Mouse (Mus musculus) megakaryocyte progenitor cell, adult 5-6 weeks (primary cell): ENCODE data around the gene Syt11. TPM values are rescaled to one million over a fixed set of nuclear protein-coding genes. Genes with fewer than 3 reads are reported as not detected.
A peak's percentile ranks its signal among the peaks of the same experiment; 100 is the strongest.
"Not testable (repeated sequence)": the region's sequence is repeated elsewhere in the genome, so short reads cannot be mapped to it uniquely, and the experiment has no call there.

Source experiments
- ATAC-seq: replicated peaks from 2 replicates; pipeline ENCODE4 v1.8.0; 2016; ENCODE audit warnings: mild to moderate bottlenecking, moderate TSS enrichment, inconsistent platforms; ENCODE audit not compliant: poor library complexity
- total RNA-seq, 2 experiments: library from RNA; stranded (forward) in 1 of 2; stranded (reverse) in 1 of 2; fragments of 157-497, 149-512 nt in 1 of 2; fragments of 200-1000 nt in 1 of 2; gene quantifications; 2 replicates each; pipeline versions ENCODE4 v1.2.3 to v1.2.4; 2015 to 2017

The Syt11 gene
- total RNA-seq (2015) = 1.1 and 1.5 TPM in 2 replicates
- 0.54 and 1.0 TPM in 2 replicates for total RNA-seq (2017)

DNA sequence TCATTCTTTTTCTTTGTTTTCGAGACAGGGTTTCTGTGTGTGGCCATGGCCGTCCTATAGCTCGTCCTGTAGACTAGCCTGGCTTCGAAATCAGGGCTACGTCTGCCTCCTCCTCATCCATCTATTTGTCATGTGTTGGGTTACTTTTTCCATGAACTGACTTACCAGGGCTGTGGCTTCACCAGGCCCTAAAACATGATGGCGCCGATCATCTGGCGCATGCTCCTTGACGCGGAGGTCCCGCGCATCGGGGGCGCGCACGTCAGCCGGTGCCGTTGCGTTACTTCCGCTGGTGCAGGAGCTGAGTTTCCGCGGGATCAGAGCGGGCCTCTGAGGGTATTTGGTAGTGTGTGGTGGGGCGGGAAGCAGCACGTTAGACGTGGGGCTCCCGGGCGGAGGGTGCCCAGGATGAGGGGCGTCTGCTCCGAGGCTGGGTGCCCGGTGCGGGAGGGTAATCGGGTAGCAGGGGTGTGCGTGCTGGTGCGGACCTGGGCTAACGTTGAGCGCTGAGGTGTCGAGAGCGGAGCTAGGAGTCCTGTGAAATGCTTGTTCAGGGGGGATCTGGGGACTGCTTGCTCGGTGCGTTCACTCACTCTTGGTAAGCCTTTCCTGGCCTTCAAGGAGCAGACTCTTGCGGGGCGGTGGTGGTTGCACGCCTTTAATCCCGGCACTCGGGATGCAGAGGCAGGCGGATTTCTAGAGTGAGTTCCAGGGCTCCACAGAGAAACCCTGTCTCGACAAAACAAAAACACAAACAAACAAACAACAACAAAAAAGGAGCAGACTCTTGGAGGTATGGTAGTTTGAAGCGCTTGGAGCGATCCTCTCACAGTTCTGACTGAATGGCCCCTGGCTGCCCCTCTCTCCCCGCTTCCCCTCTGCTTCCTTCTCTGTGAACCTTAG lies at the start of gene Syt11:
Gene Syt11, minus strand, starts transcription at position 226 of the 903 bp plus-strand sequence.
- peak; percentile 83 for ATAC-seq

DNA sequence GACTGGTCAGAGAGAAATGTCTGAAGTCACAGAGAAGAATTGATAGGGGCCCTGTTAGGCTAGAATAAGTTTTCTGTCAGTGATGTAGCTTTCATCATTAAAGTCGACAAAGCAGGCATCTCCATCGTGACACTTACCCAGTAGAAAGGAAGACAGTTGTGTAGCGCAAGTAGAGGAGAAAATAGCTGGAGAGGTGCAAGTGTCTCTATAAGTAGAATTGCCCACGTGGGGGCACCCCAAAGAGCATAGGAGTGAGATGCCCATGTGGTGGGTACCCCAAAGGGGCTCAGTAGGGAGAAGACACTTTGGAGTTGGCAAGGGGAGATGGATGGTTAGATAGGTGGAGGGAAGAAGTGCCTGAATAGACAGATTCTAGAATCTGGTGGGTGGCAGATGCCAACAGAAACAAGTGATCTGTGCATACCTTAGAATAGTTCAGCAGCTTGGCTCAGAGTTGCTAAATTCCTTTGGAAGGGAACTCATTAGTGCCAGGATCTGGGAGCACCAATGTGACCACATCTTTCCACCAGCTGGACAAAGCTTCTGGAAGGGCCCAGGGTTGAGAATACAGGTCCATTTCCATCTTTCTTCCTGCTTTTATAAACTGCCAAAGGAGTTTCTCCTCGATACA lies 29.1 kb upstream of the Syt11 start:
- ATAC-seq = no peak

DNA sequence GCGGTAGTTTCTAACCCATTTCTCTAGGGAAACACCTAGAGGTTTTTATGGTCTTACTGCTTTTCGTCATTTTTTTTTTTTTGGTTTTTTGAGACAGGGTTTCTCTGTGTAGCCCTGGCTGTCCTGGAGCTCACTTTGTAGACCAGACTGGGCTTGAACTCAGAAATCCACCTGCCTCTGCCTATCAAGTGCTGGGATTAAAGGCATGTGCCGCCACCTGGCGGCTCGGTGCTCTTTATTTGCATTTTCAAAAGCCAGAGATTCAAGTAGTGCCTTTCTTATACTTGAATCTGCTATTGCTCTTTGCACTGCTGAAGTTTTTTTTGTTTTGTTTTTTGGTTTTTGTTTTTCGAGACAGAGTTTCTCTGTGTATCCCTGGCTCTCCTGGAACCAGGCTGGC lies 22.5 kb upstream of the Syt11 start:
- ATAC-seq = not testable (repeated sequence)

DNA sequence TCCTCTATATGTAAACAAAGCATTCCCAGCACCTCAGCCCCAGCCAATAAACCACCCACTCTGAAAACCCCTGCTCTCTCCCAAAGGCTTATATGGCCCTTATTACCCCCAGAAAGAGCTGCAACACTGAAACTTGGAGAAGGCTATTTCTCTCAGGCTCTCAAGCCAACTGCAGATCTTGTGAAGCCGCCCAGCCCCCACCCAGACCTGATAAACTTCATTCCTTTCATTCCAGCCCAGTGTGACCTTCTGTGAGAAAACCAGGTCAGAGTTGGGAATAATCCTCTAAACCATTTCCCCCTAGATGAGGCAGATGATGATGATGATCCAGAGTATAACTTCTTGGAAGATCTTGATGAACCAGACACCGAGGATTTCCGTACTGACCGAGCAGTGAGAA lies 13.1 kb upstream of the Syt11 start:
- not testable (repeated sequence) for ATAC-seq

DNA sequence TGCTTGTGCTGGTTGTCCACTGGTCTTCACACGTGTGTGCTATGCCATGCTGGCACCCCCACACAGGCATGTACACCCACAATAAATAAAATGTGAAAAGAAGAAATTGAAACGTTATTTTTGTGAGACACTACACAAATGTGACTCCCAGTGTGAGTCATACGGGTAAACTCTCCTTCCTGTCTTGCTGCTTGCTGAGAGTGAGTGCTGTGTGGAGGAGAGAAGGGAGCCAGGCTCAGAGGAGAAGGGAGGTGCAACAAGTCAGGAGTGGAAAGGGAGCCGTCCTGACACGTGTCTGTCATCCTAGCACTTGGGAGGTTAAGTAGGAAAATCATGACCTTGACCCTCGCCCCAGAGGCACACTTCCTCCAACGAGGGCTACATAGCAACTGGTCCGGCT lies 11.8 kb upstream of the Syt11 start:
- not testable (repeated sequence) for ATAC-seq

DNA sequence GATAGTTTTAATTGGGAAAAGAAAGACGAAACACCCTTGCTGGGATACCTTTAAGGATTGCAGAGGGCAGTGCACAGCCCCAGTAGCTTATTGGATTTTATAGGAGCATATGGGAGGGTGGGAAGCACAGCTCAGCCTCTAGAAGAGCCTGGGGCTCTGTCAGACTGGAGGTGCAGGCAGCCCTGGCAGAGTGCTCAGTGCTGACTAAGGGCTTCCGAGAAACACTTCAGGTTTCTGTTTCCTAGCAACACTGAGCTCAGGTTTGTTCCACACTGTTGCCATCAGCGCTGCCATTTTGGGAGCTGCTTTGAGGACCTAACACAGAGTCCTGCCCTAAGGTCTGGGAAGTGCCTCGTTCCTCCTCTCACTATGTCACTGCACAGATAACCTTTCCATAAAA lies 11.4 kb upstream of the Syt11 start:
- not testable (repeated sequence) for ATAC-seq

DNA sequence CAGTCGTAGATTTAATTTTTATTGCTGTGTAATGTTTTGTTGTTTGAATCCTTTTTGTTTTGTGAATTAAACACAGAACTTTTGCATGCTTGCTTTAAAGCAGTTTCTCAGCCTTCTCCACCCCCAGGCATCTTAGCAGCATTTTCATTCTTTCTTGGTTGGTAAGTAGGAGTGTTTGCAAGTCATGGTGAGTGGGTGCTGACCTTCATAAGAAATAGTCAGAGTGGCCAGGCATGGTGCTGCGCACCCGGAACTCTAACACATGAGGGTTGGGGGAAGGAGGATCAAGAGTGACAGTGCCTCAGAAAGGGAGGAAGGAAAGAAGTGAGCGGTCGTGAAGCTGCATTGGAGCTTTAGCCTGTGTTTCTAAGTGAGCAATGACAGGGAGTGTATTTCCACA lies 9.9 kb upstream of the Syt11 start:
- ATAC-seq = no peak

DNA sequence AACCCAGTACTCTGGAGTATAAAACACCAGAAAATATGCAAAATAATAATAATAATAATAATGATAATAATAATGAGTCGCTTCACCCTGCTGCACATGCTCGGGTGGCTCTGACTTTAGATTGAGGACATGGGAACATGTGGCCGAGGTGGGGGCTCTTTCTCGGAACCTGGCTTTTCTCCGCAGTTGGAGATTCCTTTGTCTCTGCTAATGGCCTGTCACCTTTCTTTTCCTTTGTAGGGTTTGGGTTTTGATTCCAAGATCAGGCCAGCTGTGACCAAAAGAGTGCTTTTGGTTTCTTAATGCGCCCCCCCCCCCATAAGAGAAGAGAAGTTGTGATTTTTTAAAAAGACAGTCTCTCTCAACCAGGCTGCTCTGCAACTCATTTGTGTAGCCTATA lies 1.8 kb downstream of the Syt11 start:
- ATAC-seq = not testable (repeated sequence)

DNA sequence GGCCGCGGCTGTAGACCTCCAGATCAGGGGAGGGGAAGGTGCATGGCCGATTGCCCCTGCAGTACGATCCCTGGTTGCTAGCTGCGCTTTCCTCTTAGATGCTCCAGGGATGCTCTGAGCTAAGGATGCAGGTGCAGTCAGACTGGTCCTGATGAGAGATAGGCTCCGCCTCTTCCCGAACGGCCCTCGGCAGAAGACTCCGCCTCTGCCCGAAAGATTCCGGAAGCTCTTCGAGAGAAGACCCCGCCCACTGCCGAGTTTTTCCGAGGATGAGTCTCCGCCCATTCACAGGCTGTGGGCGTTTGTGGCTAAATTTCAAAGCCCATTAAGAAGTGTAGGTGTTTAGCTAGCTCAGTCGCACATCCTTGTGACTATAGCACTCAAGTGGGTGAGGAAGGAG lies 2.6 kb downstream of the Syt11 start:
- ATAC-seq = peak; percentile 69

DNA sequence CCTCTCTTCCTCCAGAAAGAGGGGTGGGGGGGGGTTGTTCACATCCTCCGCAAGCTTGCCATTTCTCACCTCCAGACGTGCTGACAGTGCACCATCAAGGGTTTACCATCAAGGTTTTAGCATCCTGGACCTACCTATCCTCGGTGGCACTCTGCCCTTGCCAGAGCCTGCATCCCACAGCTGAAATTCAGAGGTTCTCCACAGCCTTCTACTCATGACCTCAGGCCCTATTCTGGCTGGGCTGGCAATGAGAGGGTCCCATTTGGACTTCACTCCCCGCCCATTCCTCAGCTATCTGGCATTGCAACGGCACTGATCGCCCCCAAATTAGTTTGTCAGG lies 3.1 kb downstream of the Syt11 start:
- not testable (repeated sequence) for ATAC-seq

DNA sequence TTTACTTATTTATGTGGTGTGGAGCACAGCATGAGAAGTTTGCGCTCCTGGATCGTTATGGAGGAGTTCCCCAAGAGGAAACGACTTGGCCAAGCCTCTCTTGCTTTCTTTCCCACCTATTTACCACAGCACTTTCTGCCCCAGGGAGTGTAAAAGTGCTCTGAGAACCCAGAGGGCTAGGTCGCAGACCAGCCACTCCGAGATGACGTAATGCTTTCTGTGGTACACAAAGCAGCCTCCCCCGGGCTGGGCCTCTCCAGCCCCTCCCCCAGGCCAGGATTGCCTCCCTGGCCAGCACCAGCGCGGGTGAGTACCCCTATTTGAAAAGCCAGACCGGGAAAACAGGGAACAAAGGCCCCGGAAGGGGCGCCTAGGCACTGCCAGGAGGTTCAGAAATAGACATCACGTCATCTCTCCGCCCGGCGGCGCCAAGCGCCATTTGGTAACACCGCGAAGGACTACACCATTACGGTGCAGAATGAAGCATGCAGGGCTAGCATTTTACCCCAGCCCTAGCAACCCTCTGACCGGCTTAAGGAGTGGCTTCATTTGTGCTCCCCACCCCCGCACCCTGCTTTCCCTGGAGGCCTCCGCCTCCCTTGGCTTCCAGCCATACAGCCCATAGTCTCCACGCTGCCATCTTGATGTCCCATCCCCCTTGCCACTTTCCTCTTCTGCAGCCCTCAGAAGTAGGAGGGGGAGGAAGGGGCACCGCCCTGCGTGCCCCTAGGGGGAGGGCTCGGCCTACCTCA lies 3.6 kb downstream of the Syt11 start:
- peak; percentile 40 for ATAC-seq

DNA sequence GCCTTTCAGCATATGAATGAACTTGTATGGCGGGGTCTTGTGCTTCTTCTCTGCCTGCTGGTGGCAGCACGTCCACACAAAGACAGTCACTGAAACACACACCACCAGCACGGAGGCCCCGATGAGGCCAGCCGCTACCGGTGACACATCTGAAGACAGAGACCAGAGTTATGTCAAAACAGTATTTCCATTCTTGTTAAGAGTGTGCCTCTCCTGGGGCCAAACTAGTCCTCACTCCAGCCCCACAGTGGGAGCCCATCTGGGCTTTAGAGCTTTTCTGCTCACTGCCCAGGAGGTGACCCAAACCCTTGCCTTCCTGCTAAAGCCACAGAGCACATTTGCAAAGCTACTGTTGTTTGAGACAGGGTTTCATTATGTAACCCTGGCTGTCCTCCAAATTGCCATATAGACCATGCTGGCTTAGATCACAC lies 12.5 kb downstream of the Syt11 start:
- ATAC-seq = peak; percentile 42; the same call in 1 of the 2 replicates

DNA sequence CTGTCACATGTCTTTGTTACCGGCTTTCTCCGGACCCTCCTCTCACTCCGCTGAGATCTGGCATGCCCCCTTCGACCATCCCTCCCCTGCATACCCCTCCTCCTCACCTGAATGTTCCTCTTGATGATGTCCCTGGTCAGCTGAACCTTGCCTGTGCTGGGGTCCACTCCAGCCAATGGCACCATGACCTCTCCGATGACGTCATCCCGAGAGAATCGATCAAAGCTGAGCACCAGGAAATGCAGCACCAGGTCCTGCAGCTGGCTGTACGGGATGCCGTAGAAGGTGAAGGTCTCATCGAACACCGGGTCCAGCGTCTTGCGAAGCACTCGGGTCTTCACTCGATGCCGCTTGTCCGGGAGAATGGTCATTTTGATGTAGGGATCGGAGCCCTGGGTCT lies 13.3 kb downstream of the Syt11 start:
- ATAC-seq = no peak

DNA sequence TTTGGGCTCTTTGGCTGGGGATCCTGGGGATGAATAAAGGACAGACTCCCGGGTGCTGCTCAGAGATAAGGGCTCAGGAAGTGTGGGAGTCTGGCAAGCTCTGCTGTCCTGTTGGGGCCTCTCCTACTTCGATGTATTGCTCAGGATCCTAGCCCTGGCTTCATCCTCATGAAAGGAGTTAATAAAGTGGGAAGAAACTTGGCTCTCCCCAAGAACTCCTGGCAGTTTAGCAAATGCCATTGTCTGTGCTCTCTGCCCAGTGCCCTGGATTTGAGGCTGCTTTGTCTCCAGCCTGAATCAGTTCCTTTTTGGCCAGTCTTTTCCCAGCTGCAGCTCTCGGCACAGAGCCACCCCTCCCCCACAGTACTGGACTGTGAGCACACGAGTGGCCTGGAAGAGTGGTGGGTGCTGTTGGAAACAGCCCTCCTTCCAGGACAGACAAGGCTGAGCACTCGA lies 16.9 kb downstream of the Syt11 start:
- 0 out of 2 replicates have a peak, but pooled peaks have one; percentile 23 for ATAC-seq

DNA sequence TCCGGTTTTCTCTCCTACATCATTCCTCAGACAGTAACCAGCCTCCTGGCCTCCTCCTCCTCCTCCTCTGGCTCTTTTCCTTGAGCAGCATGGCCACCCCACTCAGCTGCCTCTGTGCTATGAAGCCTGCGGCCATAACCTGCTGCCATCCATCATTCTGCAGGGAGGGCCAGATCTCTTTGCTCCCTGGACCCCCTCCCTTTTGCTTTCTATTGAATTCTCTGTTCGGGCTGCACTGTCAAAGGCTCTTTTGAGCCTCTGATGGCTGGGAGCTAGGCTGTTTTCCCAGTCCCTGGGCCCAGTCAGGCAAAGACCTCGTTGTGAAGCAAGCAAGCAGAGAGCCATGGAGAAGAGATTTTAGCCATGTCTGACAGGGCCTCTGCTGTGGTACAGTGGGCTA lies 18.7 kb downstream of the Syt11 start:
- ATAC-seq = no peak

DNA sequence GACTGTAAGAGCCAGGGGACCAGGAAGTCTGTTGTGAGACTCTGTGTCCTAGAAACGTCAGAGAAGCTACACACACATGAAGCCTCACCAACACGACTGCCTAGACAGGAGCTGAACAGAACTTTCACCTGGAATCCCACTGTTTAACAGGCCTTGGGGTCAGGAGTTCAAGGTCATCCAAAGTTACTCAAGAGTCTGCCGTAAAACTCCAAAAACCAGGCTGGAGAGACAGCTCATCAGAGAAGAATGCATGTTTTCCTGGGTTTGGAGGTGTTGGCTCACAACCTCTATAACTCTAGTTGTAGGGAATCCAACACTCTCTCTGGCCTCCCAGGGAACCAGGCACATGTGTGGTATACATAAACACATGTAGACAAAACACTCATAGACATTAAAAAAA lies 19.4 kb downstream of the Syt11 start:
- no peak for ATAC-seq

DNA sequence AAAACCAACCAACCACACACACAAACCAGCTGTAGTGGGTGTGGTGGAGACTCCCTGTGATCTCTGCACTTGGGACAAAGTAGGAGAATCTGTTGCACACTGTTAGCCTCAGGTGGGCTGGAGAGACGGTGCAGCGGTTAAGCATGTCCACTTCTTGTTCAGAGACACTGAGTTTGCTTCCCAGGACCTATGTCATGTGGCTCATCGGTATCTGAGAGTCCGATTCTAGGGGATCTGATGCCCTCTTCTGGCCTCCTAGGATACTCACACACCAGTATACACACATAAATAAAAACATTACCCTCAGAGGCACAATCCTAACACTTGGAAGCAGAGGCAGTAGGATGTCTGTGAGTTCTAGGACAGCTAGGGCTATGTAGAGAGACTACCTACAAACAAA lies 20.7 kb downstream of the Syt11 start:
- peak; percentile 76 for ATAC-seq

DNA sequence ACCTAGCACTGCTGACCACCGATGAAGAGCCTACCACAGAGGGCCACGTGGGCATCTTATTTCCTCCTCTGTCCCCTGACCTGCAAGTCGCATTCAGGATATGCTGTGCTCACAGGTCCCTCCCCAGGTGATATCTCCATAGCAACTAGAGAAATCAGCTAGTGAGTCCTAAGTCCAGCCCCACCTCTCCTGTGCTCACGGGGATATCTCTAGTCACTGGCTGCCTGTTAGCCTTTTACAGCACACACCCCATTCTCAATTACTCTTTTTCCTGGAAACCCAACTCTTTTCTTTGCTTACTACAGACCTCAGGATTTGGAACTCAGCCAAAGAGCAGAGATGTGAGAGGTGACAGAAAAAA lies 28.1 kb downstream of the Syt11 start:
- no peak for ATAC-seq

DNA sequence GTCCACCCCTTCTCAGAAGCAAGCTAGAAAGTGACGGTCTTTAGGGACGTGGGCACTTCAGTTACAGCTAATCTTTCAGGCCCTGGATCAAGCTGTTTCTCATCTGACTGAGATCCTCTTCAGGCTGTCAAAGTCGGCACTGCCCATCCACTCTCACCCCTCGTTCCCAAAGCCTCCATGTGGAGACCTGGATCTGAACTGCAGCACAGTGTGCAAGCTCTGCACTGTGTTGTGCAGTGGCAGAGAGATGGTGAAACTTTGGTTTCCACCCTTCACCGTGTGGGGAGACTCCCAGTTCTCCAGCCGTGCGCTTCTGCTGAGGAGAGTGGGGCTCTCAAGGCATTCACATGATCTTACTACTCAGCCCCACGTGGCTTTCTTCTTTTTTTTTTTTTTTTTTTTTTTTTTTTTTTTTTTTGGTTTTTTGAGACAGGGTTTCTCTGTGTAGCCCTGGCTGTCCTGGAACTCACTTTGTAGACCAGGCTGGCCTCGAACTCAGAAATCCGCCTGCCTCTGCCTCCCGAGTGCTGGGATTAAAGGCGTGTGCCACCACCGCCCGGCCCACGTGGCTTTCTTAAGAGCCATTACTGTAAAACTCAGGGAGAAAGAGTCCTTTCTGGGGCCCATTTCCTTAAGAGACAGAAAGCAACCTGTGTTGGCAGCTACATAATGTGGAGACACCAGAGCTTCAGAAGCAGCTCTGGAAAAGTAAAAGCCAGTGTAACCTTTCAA lies 28.7 kb downstream of the Syt11 start:
- no peak for ATAC-seq

DNA sequence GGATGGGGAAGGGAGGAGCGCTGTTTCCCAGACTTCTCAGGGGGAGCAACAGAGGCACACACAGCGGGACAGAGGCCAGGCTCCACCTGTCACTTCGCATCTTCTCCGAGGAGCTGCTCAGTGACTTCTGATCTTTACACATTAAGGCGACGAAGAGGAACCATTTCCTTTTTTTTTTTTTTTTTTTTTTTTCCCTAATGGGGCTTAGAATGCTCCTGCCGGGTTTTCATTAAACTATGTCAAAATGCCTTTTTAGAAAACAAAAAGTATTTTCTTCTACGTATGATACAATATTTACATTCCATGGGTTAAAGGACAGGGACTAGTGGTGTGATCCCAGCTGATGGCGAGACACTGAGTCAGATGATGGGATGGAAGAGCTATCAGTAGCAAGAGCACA lies 29.4 kb downstream of the Syt11 start:
- ATAC-seq = no peak

DNA sequence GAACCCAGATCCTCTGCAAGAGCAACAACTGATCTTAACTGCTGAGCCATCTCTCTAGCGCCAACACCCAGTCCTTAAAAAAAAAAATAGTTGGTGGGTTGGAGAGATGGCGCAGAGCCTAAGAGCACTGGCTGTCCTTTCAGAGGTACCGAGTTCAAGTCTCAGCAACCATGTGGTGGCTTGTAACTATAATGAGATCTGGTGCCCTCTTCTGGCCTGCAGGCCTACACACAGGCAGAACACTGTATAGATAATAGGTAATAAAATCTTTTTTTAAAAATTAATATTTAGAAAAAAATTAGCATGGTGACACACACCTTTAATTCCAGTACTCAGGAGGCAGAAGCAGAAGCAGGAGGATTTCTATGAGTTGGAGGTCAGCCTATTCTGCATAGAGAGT lies 34.8 kb downstream of the Syt11 start:
- no peak; the same call in 1 of the 2 replicates for ATAC-seq
